Mouse (Mus musculus) layer of hippocampus, adult 9-11 months (tissue): ENCODE measurements around the gene Dusp10.

ENCODE experiments used
- DNase-seq: peaks from one replicate; pipeline ENCODE4 v3.0.0; 2022

Gene Dusp10

GRCm38 (mm10) chr1:184013106-184013505 is at the start of gene Dusp10:
Gene Dusp10, plus strand, starts transcription at chr1:184013302.
- DNase-seq = no peak

- no peak for DNase-seq
These were observed 47.8 kb upstream of the Dusp10 start for GRCm38 (mm10) chr1:183965341-183965740.

DNA sequence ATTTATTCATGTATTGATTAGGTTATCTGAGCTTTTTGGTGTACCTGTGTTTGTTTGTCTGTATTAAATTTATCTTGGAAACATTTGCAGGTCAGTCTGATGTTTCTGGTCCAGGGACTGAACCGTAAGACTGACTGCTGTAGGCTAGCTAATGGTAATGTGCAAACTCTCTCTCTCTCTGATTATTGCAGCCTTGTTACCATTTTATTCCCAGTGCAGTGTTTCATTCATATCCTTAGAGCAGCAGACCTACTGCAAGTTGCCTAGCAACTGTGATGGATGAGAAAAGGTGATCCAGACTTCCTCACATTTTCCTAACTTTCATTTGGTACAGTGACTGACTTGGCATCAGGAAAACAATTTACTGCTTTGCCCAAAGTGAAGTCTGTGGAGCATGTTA is 43.8 kb upstream of the Dusp10 start:
- no peak for DNase-seq

GRCm38 (mm10) chr1:183979814-183980243 is 33.3 kb upstream of the Dusp10 start:
- DNase-seq = peak; percentile 34

- peak; percentile 85 for DNase-seq
These were observed 31.0 kb upstream of the Dusp10 start for GRCm38 (mm10) chr1:183982108-183982507.

DNA sequence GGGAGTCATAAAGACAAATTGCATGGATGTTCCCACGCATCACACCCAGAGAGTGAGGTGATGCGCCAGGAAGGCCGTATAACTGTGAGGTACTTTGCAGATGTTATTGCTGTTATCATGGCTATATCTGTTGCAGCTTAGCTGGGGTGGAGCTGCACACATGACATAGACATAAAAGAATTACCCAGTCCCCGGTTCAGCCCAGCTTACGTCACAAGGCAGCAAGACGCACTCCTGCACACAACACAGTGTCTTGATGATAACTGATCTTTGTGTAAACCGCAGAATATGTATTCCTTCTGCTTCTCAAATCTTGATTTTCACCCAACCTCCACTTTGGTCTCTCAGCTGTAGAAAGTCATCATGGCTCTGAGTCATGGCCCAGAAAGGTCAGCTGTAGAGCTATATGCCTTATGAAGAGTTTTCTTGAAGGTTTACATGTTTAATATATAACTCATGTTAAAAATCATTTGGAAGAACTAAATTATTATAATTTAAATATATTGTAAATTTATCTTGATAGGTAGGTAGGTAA is 25.3 kb upstream of the Dusp10 start:
- no peak for DNase-seq

DNA sequence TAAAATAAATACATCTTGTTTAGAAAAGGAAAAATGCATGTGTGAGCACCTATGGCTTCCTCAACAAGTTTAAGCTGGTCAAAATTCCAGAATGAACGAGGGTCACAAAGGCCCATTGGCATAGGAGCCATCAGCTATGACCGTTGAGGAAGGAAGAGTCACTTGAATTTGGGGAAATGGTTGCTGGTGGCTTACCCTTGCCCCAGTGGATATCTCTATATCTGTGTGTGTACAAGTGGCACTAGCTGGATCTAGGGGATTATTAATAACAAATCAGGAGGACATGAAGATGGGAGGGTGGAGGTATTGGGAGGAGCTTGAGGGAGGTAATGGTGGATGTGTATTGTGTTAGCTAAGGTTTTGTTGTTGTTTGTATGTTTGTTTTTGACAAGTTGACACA is 21.2 kb upstream of the Dusp10 start:
- DNase-seq = no peak

GRCm38 (mm10) chr1:183997207-183997606 is 15.9 kb upstream of the Dusp10 start:
- DNase-seq = no peak

DNA sequence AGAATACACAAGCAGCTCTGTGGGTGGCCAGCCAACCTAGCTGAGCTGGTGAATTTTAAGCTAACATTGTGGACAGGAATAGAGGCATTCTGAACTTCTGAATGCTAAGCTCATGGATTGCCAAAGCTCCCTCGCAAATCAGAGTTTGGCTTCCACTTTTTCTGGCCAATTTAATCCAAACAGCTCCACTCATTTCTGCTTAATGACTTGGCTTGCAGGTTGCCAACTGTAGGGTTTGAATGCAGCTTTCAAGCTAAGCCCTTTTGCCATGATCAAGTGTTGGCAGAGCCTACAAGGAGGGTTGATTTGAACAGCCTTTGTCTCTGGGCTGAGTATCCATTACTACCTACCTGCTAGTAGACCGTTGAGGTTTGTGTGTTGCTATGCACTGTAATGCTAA is 10.6 kb upstream of the Dusp10 start:
- DNase-seq = peak; percentile 36

DNA sequence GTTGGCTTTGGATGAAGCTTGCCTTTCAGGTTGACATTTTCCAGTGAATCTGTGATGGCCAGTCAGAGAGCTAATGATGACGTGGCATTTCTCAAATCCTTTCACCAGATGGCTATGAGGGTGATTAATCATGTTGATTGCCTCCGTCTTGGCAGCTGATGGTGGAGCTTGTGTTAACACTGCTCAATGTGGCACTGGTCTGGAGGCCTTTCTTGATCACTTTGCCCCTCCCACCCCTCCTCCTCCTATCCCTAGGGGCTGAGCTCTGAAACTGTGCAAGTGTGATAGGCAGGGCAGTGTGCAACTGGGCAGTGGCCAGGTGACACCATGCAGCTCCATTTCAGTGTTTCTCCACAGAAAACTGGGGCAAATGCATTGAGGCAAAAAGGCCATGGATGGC is 8.8 kb upstream of the Dusp10 start:
- peak; percentile 9 for DNase-seq

DNA sequence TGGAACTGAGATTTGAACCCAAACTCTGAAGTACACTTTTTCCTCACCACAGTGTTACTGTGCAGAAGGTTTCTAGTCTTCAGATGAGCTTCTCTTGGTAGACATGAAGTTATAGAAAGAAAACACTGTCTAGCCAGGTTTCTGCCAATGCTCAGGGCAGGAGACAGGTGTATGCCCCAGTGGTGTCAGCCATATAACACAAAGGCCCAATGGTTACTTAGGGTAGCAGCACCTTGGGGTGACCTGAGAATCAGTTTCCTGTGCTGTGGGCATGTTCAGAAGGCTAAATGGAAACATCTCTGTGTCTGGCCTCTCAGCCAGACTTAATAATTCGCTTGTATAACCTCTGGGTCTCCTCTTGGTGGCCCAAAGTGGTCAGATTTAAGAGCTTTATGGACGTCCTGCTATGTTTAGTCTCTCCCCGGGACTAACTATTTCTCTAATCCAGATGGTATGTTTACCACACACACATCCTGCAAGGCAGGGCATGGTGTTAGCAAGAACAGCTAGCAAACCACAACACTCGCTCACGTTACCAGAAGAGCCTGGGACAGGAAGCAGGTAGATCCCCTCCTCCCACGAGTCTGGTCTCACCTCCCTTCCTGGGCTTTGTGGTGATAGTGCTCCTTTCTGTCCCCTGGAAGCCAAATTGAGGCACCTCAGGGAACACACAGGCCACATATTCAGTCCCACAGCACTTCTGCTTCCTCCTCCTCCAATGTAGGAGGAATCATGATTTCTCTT is 7.6 kb upstream of the Dusp10 start:
- no peak for DNase-seq

- no peak for DNase-seq
These were observed 7.0 kb upstream of the Dusp10 start for GRCm38 (mm10) chr1:184006086-184006485.

DNA sequence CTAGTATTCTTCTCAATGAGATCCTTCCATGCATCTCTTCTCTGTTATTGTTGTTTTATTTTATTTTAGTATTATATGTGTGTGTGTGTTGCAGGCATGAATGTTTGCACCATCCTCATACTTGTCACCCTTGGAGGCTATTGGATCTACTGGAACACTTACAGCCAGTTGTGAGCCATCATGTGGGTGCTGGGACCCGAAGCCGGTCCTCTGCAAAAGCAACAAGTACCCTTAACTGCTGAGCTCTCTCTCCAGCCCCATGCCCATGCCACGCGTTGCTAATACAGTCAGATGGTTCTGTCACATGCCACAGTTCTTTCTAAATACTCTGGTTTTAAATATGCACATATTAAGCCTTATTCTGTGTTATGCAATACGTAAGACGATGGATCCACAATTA is 1.8 kb upstream of the Dusp10 start:
- DNase-seq = no peak

DNA sequence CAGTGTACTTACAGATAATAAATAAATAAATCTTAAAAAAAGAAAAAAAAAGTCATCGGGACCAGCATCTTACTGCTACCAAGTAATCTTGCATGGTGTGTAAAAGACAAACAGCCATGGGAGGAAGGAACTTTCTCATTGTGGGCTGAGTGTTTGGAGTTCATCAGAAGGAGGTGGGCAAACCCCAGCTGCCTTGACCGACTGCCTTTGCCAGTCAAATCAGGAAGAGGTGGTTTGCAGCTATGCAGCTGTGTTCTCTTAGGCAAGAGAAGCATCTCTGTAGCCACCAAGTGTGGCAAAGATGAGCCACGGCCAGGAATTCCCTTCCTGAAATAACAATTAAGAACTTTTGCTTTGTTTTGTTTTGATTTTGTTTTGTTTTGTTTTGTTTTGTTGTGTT is 989 bp downstream of the Dusp10 start:
- no peak for DNase-seq

GRCm38 (mm10) chr1:184015995-184016730 is 3.1 kb downstream of the Dusp10 start:
- no peak for DNase-seq

- no peak for DNase-seq
These were observed 4.5 kb downstream of the Dusp10 start for GRCm38 (mm10) chr1:184017606-184018005.

- no peak for DNase-seq
These were observed 6.1 kb downstream of the Dusp10 start for GRCm38 (mm10) chr1:184019042-184019721.

- no peak for DNase-seq
These were observed 6.6 kb downstream of the Dusp10 start for GRCm38 (mm10) chr1:184019722-184020107.

GRCm38 (mm10) chr1:184023971-184024370 is 10.9 kb downstream of the Dusp10 start:
- no peak for DNase-seq

- DNase-seq = no peak
These were observed 11.5 kb downstream of the Dusp10 start for GRCm38 (mm10) chr1:184024631-184025030.

GRCm38 (mm10) chr1:184025079-184025478 is 12.0 kb downstream of the Dusp10 start:
- DNase-seq = no peak

GRCm38 (mm10) chr1:184027039-184027438 is 13.9 kb downstream of the Dusp10 start:
- DNase-seq = no peak

- no peak for DNase-seq
These were observed 17.1 kb downstream of the Dusp10 start for GRCm38 (mm10) chr1:184030070-184030802.
